4 mouse cellular contexts compared by ENCODE assay signal in the genomic region with DNA sequence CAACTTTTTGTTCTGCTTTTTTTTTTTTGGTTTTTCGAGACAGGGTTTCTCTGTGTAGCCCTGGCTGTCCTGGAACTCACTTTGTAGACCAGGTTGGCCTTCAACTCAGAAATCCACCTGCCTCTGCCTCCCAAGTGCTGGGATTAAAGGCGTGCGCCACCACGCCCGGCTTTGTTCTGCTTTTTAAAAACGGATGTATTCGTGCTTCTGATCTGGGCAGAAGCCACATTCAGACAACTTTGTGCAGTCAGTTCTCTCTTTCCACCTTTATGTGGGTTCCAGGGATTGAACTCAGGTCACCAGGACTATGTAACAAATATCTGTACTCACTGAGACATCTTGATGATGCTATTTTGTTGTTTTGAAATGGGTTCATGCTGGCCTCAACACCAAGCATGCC. TPM values are rescaled to one million over a fixed set of nuclear protein-coding genes. Genes with fewer than 3 reads are reported as not detected.
A peak's percentile ranks its signal among the peaks of the same experiment; 100 is the strongest.
DNase-seq lines count a peak whose midpoint lies in the region; ATAC-seq and TF ChIP-seq lines count a peak whose summit lies in the region.
"Not testable (repeated sequence)": the region's sequence is repeated elsewhere in the genome, so short reads cannot be mapped to it uniquely, and the experiment has no call there.

No protein-coding gene starts in this region.

- TF ChIP-seq CTCF in E14TG2a.4 (conservative IDR thresholded peaks at IDR 0.05; ENCODE audit: low read length); liver, postnatal 0 days (IDR thresholded peaks at IDR 0.05; ENCODE audit: low read depth): not testable (repeated sequence)

- H3K4me3 ChIP-seq in E14TG2a.4 (replicated peaks; ENCODE audit: low read length) (peak overlapping the region; percentile 92), ES-E14 (ENCODE audit: insufficient read depth in 1 of 2, low read depth in 1 of 2, low read length in 2 of 2, poor library complexity in 1 of 2, severe bottlenecking in 1 of 2) (peak overlapping the region in 1 of 2 experiments; percentile 14; a peak in 1 of 4 replicates)
- H3K4me3 ChIP-seq in liver, postnatal 0 days (ENCODE audit: low read depth, low read length), result not testable (repeated sequence)

- WGBS in liver, postnatal 0 days (ENCODE audit: insufficient replicate concordance), result 60% methylated on average over 7 of the region's 7 CpGs

- not testable (repeated sequence) for H3K27me3 ChIP-seq in E14TG2a.4 (ENCODE audit: insufficient read depth, low read length); liver, postnatal 0 days (ENCODE audit: insufficient read depth, low read length)

- not testable (repeated sequence) for H3K9ac ChIP-seq in ES-E14 (ENCODE audit: insufficient read depth, low read depth, low read length, poor library complexity, severe bottlenecking); liver, postnatal 0 days (replicated peaks)

- peaks cover 85% of the 10 kb centered on the region for H3K4me1 ChIP-seq in E14TG2a.4 (replicated peaks; ENCODE audit: low read depth, low read length)
- peaks cover 4 to 17% of the 10 kb centered on the region in 2 experiments; a peak in 3 of 4 replicates for H3K4me1 ChIP-seq in ES-E14 (ENCODE audit: control insufficient read depth in 2 of 2, insufficient read depth in 2 of 2, low read length in 2 of 2, poor library complexity in 1 of 2)
- H3K4me1 ChIP-seq in liver, postnatal 0 days (ENCODE audit: insufficient read depth), result peaks cover 16% of the 10 kb centered on the region

- ATAC-seq in liver, postnatal 0 days, result not testable (repeated sequence)

- H3K36me3 ChIP-seq in E14TG2a.4 (ENCODE audit: insufficient read depth, low read length) (peaks cover 64% of the 10 kb centered on the region), ES-E14 (ENCODE audit: control insufficient read depth, insufficient read depth, low read length, poor library complexity, severe bottlenecking) (peaks cover 21% of the 10 kb centered on the region)
- H3K36me3 ChIP-seq in liver, postnatal 0 days (replicated peaks; ENCODE audit: insufficient read depth, low read length), result peaks cover 17% of the 10 kb centered on the region

- peak overlapping the region; percentile 49; the same call in 1 of the 2 replicates for H3K27ac ChIP-seq in ES-E14 (ENCODE audit: insufficient read depth, low read depth, low read length, poor library complexity, severe bottlenecking)
- 0 out of 2 replicates have a peak overlapping the region, but pooled peaks have one; percentile 11 for H3K27ac ChIP-seq in liver, postnatal 0 days (ENCODE audit: low read depth)

- H3K4me2 ChIP-seq in liver, postnatal 0 days (ENCODE audit: low read depth, low read length), result not testable (repeated sequence)

- not testable (repeated sequence) for H3K9me3 ChIP-seq in E14TG2a.4 (ENCODE audit: low read length); ES-E14 (ENCODE audit: control insufficient read depth, insufficient read depth, low read depth, low read length); liver, postnatal 0 days (ENCODE audit: low read length)

- not testable (repeated sequence) for DNase-seq in ES-E14 (ENCODE audit: low read depth, low spot score); liver, postnatal 0 days
- DNase-seq in T-cell, adult 2 months (ENCODE audit: low spot score), result peak; percentile 37

- TF ChIP-seq EP300 in liver, postnatal 0 days (IDR thresholded peaks at IDR 0.05; ENCODE audit: low read depth), result not testable (repeated sequence)

- in situ Hi-C loops in ES-E14 (cut with MboI; ENCODE audit: low sequenced_read_pairs in 2 of 2, unreplicated experiment in 2 of 2), result not testable (repeated sequence)

RNA-seq across cellular contexts. Expression of gene Rmnd5b, which starts 2.5 kb away (rescaled TPM):
- total RNA-seq in ES-E14 (2012; rRNA removed), result 41.1 and 96.5 TPM in 2 replicates
- polyA plus RNA-seq in liver, postnatal 0 days (2015; fragmentation: Nextera tagmentation; extraction: Ambion mirVana), result 13.0 and 16.0 TPM in 2 replicates

RNA-seq across cellular contexts. Expression of gene Nhp2, which starts 13.7 kb away (rescaled TPM):
- 452 and 461 TPM in 2 replicates for total RNA-seq in ES-E14 (2012; rRNA removed)
- polyA plus RNA-seq in liver, postnatal 0 days (2015; fragmentation: Nextera tagmentation; extraction: Ambion mirVana), result 70.1 and 76.2 TPM in 2 replicates

RNA-seq across cellular contexts. Expression of gene N4bp3, which starts 17.4 kb away (rescaled TPM):
- 23.7 and 43.8 TPM in 2 replicates for total RNA-seq in ES-E14 (2012; rRNA removed)
- polyA plus RNA-seq in liver, postnatal 0 days (2015; fragmentation: Nextera tagmentation; extraction: Ambion mirVana), result 2.4 and 2.8 TPM in 2 replicates

RNA-seq across cellular contexts. Expression of gene D930048N14Rik, which starts 17.6 kb away (rescaled TPM):
- total RNA-seq in ES-E14 (2012; rRNA removed), result 4.1 and 12.2 TPM in 2 replicates
- 0.15 and 0.34 TPM in 2 replicates for polyA plus RNA-seq in liver, postnatal 0 days (2015; fragmentation: Nextera tagmentation; extraction: Ambion mirVana)

RNA-seq across cellular contexts. Expression of gene Hnrnpab, which starts 26.6 kb away (rescaled TPM):
- total RNA-seq in ES-E14 (2012; rRNA removed), result 334 and 505 TPM in 2 replicates
- 114 and 130 TPM in 2 replicates for polyA plus RNA-seq in liver, postnatal 0 days (2015; fragmentation: Nextera tagmentation; extraction: Ambion mirVana)
